Mouse (Mus musculus) gastrocnemius, adult 8-10 months (tissue): ENCODE measurements around the gene Dnajb12. TPM values are rescaled to one million over a fixed set of nuclear protein-coding genes. Genes with fewer than 3 reads are reported as not detected.

Experiments
- DNase-seq, 2 experiments: peaks; one replicate each; pipeline ENCODE4 v3.0.0; 2022; ENCODE audit warnings: low spot score in 2 of 2
- total RNA-seq, 4 experiments: library from RNA; stranded (reverse); gene quantifications; 2 replicates each; pipeline ENCODE4 v1.2.4; 2022

Gene Dnajb12
- total RNA-seq, 4 experiments from 2014 or later: 77.8 to 89.1 (median 82.1) TPM

DNA sequence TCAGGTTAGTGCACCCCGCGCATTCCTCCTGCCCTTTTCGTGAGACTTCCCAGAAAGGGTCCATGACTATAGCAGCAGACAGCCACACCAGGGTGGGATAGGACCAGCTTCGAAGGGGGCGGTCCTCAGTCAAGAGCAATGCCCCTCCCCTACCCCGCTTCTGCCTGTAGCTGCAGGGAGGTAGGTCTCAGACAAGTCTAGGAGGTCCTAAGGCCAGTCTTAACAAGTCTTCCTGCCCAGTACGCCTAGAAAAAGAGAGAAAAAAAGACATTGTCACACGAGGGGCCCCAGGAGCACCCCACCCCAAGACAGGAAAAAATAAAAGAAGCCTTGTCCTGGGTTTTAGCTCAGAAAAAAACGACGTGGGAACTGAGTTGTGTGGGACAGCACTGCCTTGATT lies 37.3 kb downstream of the Dnajb12 start:
- no peak for DNase-seq

DNA sequence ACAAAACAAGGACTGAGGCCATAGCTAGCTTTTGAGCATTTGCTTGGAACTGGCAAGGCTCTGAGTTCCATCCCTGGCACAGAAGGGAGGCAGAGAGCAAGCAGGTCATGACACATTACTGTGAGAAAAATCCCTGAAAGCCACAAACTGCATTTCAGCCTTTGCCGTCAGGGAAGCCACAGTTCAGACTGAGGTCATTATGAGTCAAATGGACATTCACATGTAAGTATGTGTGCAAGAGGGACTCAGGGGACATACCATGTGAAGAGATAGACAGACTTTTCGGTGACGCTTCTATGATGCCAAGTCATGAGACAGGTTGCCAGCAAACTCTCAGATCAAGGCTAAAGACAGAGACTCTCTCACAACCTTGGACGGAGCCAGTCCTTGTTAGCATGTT lies 38.8 kb downstream of the Dnajb12 start:
- no peak for DNase-seq

DNA sequence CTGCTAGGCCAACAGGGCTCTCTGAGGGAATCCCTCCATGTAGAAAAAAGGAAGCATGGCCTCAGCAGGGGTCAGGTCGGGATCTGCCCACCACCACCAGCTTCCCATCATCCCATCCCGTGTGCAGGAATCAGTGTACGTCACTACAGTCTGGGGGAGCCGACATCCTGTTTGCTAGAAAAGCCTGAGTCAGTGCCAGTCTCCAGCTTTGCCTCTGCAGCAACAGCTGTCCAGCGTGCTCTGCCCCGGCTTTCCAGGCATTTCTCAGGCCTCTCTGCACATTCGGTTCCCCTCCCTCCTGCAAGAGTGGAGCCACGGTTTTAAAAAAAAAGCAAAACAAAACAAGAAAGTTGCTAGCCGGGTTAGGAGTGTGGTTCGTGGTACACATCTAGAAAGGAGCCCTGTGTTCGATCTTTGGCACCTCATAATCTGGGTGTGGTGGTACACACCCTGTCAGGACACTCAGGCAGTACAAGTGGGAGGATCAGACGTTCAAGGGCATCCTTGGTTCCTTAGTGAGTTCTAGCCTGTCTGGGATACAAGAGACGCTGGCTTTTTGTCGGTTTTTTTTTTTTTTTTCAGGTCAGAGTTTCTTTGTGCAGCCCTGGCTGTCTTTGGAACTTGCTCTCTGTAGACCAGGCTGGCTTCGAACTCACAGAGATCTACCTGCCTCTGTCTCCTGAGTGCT lies 40.3 kb downstream of the Dnajb12 start:
- no peak for DNase-seq

DNA sequence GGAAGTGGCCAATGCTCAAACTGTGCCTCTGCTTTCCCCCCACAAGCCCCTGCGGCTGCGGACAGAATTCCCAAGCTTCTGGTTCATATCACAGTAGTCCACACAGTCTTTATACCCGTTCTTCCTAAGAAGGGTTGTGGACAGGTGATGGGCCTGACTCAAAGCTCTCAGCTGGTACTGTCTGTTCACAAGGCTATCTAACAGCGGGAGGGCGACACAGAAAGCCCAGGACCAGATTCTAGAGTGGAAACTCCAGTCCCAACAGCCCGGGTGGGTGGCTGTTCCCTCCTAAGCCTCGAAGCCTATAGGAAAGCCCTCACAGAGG lies 41.1 kb downstream of the Dnajb12 start:
- DNase-seq: no peak

DNA sequence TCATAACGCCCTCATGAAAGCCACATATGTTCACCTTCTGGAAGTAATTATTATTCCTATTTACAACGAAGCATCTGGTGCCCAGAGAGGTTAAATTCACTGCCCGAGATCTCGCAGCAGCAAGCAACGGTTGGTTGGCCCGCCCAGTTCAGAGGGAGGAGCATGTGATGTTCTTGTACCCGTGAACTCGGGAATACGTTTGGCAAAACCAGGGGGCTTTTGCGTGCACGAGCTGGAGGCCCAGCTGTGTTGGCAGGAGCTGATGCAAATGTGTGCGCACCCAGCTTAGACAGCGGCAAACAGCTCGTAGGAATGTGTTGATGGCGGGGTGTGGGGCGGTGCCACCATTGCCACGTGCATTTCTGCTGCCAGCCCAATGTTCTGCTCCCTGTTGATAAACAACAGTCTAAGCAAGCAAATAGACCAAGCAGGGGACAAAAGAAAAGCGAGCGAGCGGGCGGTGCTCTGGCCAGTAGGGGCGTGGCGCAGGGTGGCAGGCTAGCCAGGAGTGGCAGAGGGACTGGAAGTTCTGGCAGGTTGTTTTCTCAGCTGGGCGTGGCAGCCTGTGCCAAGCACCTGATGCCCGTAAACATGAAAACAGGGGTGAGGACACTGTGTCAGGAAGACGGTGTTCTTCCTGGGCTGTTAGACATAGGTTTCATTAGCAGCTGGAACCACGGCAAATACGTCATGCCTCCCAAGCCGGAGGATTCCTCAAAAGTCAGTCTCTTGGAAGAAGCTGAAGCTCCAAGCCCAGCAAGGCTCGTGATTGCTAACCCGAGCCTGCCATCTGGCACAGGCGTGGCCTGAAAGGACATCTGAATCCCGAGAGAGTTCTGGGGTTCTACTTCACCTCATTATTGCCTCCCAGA lies 41.7 kb downstream of the Dnajb12 start:
- DNase-seq: peak; percentile 70 to 75

- no peak for DNase-seq
These were observed 44.1 kb downstream of the Dnajb12 start for GRCm38 (mm10) chr10:59923493-59923892.

- no peak for DNase-seq
These were observed 44.9 kb downstream of the Dnajb12 start for GRCm38 (mm10) chr10:59924305-59924704.

GRCm38 (mm10) chr10:59929205-59929604 lies 49.8 kb downstream of the Dnajb12 start:
- DNase-seq: no peak

DNA sequence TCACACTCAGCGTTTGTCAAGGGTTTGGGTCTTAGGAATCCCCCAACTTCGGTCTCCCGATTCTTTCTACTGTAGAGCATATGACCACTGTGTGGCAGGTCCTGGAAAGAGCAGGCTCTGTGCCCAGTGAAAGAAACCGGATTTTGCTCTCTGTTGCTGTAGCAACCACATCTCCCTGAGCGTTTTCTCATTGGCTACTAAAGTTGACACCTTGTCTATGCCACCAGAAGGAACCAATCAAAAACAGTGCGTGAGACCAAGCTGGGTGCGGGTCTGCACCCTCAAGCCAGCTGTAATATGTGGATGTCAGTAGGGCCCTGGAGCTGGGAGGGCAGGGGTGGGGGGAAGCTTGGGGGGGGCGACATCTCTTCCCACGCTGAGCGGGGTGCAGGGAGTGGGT lies 51.6 kb downstream of the Dnajb12 start:
- no peak for DNase-seq

DNA sequence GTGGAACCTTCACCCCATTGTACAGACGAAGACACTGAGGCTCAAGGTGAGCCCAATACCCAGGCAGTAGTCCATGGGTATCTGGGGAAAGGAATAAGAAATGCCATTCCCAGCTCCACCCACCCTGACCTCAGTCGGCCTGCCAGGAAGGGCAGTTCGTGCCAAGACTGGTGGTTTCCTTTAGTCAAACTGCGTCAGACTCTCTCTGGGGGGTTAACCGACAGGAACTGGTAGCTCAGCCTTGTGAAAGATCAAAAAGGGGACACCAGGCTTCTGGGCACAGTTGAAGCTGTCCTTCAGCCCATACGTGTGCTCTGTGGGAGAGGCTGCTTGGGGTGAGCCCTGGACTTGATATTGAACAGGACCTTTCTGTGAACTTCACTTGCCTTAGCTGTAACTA lies 53.2 kb downstream of the Dnajb12 start:
- no peak for DNase-seq

DNA sequence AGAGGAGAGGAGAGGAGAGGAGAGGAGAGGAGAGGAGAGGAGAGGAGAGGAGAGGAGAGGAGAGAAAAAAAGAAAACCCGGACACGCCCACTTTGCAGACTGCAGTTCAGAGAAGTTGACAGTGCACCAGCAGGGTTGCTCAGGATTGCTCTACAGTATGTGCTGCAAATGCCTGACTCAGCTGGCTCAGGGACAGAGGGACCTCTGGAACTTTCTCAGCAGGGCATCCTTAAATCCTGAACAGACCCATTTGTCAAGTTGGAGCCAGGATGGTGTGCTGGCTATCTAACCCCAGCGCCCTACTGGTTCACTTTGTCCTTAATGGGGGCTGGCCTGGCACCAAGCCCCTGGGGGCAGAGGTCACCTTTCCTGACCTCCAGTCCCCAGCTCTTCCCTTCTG lies 54.7 kb downstream of the Dnajb12 start:
- DNase-seq: no peak

GRCm38 (mm10) chr10:59936058-59936856 lies 56.9 kb downstream of the Dnajb12 start:
- DNase-seq: no peak

DNA sequence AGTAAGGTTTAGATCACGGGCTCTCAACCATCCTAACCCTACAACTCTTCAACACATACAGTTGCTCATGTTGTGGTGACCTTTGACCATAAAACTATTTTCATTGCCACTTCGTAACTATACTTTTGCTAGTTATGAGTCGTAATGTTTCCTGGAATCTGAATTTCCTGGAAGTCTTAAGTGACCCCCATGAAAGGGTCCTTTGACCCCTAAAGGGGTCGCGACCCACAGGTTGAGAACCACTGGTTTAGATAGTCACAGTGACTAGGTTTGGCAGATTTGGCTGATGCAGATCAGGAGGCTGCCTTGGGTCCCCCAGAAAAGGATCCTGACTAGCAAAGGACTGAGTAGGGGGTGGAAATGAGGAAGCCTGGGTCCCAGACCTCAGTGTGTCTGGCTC lies 59.3 kb downstream of the Dnajb12 start:
- no peak for DNase-seq

DNA sequence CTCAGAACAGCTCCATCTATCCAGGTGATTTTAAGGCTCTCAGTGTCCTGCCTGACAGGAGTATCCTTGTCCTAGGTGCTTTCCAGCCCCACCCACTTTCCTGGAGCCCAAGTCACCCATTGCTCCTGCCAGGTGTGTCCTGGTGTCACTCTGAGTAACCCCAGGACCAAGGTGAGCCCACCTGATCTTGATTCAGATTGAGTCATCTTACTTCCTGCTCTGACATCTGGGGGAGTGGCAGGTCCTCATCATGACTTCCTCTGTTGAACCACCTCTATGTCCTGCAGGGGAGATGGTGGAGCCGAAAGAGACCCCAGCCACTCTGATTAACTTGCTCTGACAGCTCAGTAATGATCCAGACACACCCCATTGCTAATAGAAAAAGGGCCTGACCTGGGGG lies 59.7 kb downstream of the Dnajb12 start:
- DNase-seq: no peak

DNA sequence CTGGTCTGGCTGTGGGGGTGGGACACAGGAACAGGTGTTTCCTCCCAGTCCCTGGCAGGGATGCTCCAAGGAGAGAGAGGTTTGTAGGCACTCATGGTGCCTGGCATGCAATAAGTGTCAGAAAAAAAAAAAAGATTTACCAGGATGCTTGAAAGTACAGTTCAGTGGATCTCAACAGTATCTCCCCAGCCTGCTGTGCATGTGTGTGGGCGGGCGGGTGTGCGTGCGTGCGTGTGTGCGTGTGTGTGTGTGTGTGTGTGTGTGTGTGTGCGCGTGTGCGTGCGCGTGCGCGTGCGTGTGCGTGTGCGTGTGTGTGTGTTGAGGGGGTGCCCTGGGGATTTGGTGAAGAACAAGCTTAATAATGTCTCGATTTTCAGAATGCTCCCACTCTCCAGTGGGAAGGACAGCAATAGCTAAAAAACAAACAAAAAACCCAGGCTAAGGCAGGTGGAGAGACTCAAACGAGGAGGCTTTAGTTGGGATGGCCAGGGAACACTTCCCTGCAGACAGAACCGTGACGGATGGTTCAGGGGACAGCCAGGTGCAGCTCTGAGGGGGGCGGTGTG lies 63.0 kb downstream of the Dnajb12 start:
- DNase-seq: no peak

- DNase-seq: peak; percentile 41 to 44
These were observed 63.6 kb downstream of the Dnajb12 start for GRCm38 (mm10) chr10:59942847-59943420.

- peak; percentile 48 for DNase-seq
These were observed 64.1 kb downstream of the Dnajb12 start for GRCm38 (mm10) chr10:59943421-59943989.

GRCm38 (mm10) chr10:59945416-59945815 lies 66.1 kb downstream of the Dnajb12 start:
- no peak for DNase-seq

- no peak for DNase-seq
These were observed 67.0 kb downstream of the Dnajb12 start for GRCm38 (mm10) chr10:59946362-59946761.

DNA sequence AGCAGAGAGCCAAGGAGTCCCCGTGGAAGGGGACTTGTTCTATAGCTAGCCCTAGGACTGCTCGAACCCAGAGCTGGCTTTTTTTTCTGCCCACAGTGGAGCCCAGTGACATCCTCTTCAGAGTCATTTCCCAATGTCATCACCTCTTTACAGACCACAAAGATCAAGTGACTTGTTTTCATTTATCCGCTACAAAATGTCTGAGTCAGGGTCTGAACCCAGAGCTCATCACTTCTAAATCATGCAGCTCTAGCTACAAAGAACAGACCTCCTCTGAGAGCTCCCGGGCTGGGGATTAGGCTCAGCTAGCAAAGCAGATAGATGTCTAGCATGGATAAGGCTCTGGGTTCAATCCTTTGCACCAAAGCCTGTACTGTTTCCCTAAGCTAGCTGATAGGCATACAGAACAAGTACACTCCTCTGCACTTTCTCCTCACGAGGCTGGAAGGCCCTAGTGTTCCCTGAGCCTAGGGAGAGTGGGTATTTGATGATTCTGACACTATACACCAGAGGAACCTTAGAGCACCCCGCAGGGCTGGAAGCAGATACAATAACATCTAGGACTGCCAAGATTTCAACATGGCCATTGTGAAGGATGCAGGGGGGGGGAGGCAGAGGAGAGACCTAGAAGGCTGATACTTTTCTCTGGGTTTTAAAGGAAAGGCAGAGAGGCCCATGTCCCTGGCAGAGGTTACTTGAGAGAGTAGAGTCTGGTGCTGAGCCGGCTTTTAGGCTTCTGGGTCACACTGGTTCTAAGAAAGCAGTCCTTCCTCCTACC lies 68.1 kb downstream of the Dnajb12 start:
- DNase-seq: no peak
